Mouse (Mus musculus) myocyte (in vitro differentiated cells): ENCODE data around the gene Bcl9.

ENCODE experiments used
- MYOD1 ChIP-seq, 3 experiments: IDR thresholded peaks; one replicate each; pipeline ENCODE4 v1.6.1; 2011; ENCODE audit warnings: control low read depth in 2 of 3, low read depth in 2 of 3, mild to moderate bottlenecking in 2 of 3, moderate library complexity in 1 of 3; ENCODE audit not compliant: insufficient read length in 2 of 3, control insufficient read depth in 1 of 3
- MYOG ChIP-seq, 3 experiments: IDR thresholded peaks; one replicate each; pipeline ENCODE4 v1.6.1; 2011; ENCODE audit warnings: control low read depth in 2 of 3, low read depth in 2 of 3, mild to moderate bottlenecking in 2 of 3; ENCODE audit not compliant: insufficient read length in 2 of 3, control insufficient read depth in 1 of 3, insufficient read depth in 1 of 3
- POLR2A ChIP-seq: IDR thresholded peaks from one replicate; pipeline ENCODE4 v1.6.1; 2011; ENCODE audit warnings: low read depth, mild to moderate bottlenecking, control low read depth, moderate library complexity; ENCODE audit not compliant: insufficient read length
- USF1 ChIP-seq: IDR thresholded peaks from one replicate; pipeline ENCODE4 v1.6.1; 2011; ENCODE audit warnings: low read depth, mild to moderate bottlenecking, control low read depth, moderate library complexity

DNA sequence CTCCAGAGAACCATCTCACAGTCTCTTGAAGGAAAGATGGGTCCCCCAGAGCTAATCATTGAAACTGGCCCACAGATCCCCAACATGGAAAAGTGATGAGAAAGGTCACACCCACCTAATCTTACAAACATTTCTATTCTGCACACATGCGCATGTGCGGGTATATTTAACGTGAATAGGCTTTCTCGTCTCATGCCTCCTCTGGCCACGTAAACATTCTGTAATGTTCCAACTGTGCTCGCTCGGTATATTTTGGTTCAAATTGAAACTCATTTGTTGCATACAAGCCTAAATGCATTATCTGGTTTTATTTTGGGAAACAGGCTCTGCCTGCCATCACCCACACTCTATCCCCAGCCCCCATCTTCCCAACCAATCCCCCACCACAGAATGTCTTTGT lies 16.3 kb downstream of the Bcl9 start:
- no peak for TF ChIP-seq POLR2A
- TF ChIP-seq USF1: no peak
- no peak for TF ChIP-seq MYOG (IDR thresholded peaks at IDR 0.05; ENCODE audit: control insufficient read depth in 1 of 3, insufficient read depth in 1 of 3, insufficient read length in 2 of 3, low read depth in 2 of 3)
- no peak for TF ChIP-seq MYOD1 (IDR thresholded peaks at IDR 0.05; ENCODE audit: control insufficient read depth in 1 of 3, insufficient read length in 2 of 3, low read depth in 2 of 3)
